In genomic region chr13:62964640-62965311, GRCm38 (mm10) we compare ENCODE assay signal across 8 mouse cellular contexts. TPM values are rescaled to one million over a fixed set of nuclear protein-coding genes. Genes with fewer than 3 reads are reported as not detected.
DNase-seq lines count a peak whose midpoint lies in the region; ATAC-seq and TF ChIP-seq lines count a peak whose summit lies in the region.

TSS of gene 2010111I01Rik (plus strand) at chr13:62964893.

- TF ChIP-seq POLR2A in kidney, adult 2 months (IDR thresholded peaks at IDR 0.05; ENCODE audit: low read depth, low read length), result no peak
- TF ChIP-seq POLR2A in spleen, adult 2 months (IDR thresholded peaks at IDR 0.05; ENCODE audit: low read depth, low read length), result 0 out of 2 replicates have a peak, but pooled peaks have one; percentile 23

- peak within 1 kb of the TSS; percentile 92 for H3K4me2 ChIP-seq in embryonic facial prominence, embryonic 13.5 days
- H3K4me2 ChIP-seq in limb, embryonic 12.5 days, result peak within 1 kb of the TSS; percentile 88
- peak within 1 kb of the TSS; percentile 78 for H3K4me2 ChIP-seq in midbrain, embryonic 15.5 days

- no peaks in the 10 kb centered on the region for H3K36me3 ChIP-seq in embryonic facial prominence, embryonic 13.5 days
- H3K36me3 ChIP-seq in kidney, adult 2 months (ENCODE audit: control insufficient read depth, insufficient read depth, low read length), result no peaks in the 10 kb centered on the region
- H3K36me3 ChIP-seq in limb, embryonic 12.5 days, result no peaks in the 10 kb centered on the region
- H3K36me3 ChIP-seq in midbrain, embryonic 15.5 days (replicated peaks), result no peaks in the 10 kb centered on the region
- H3K36me3 ChIP-seq in spleen, adult 2 months (ENCODE audit: control insufficient read depth, insufficient read depth, low read length), result no peaks in the 10 kb centered on the region

- peak within 1 kb of the TSS; percentile 57; the same call in 1 of the 2 replicates for H3K27ac ChIP-seq in embryonic facial prominence, embryonic 13.5 days
- H3K27ac ChIP-seq in kidney, adult 2 months (ENCODE audit: insufficient read depth, low read depth, low read length), result 0 out of 2 replicates have a peak within 1 kb of the TSS, but pooled peaks have one; percentile 22
- H3K27ac ChIP-seq in limb, embryonic 12.5 days, result 0 out of 2 replicates have a peak within 1 kb of the TSS, but pooled peaks have one; percentile 50
- peak within 1 kb of the TSS; percentile 64 for H3K27ac ChIP-seq in midbrain, embryonic 15.5 days
- 0 out of 2 replicates have a peak within 1 kb of the TSS, but pooled peaks have one; percentile 3 for H3K27ac ChIP-seq in spleen, adult 2 months (ENCODE audit: insufficient read depth, low read length)

- peak within 1 kb of the TSS; percentile 78 for H3K9ac ChIP-seq in embryonic facial prominence, embryonic 13.5 days
- peak within 1 kb of the TSS; percentile 64 for H3K9ac ChIP-seq in limb, embryonic 12.5 days (replicated peaks)
- H3K9ac ChIP-seq in midbrain, embryonic 15.5 days, result peak within 1 kb of the TSS; percentile 67

- H3K4me3 ChIP-seq in embryonic facial prominence, embryonic 13.5 days, result peak within 1 kb of the TSS; percentile 83
- peak within 1 kb of the TSS; percentile 97 for H3K4me3 ChIP-seq in kidney, adult 2 months (ENCODE audit: insufficient read depth, low read depth, low read length)
- H3K4me3 ChIP-seq in limb, embryonic 12.5 days (replicated peaks), result peak within 1 kb of the TSS; percentile 80
- H3K4me3 ChIP-seq in midbrain, embryonic 15.5 days, result peak within 1 kb of the TSS; percentile 97
- H3K4me3 ChIP-seq in spleen, adult 2 months (ENCODE audit: extremely low read depth, insufficient read depth, insufficient read length), result peak within 1 kb of the TSS; percentile 88

- no peaks in the 10 kb centered on the region for H3K27me3 ChIP-seq in embryonic facial prominence, embryonic 13.5 days
- no peaks in the 10 kb centered on the region for H3K27me3 ChIP-seq in kidney, adult 2 months (replicated peaks; ENCODE audit: control insufficient read depth, insufficient read depth, low read length)
- H3K27me3 ChIP-seq in limb, embryonic 12.5 days, result no peaks in the 10 kb centered on the region
- no peaks in the 10 kb centered on the region for H3K27me3 ChIP-seq in midbrain, embryonic 15.5 days (replicated peaks)
- no peaks in the 10 kb centered on the region for H3K27me3 ChIP-seq in spleen, adult 2 months (ENCODE audit: control insufficient read depth, insufficient read depth, low read length)

- under 1% methylated on average over 41 of the region's 41 CpGs for WGBS in embryonic facial prominence, embryonic 13.5 days
- WGBS in kidney, adult 2 months, result under 1% methylated on average over 41 of the region's 41 CpGs
- WGBS in limb, embryonic 12.5 days, result 0% methylated on average over 41 of the region's 41 CpGs
- under 1% methylated on average over 41 of the region's 41 CpGs for WGBS in midbrain, embryonic 15.5 days
- under 1% methylated on average over 41 of the region's 41 CpGs for WGBS in spleen, adult 2 months

- 0 out of 2 replicates have a peak, but pooled peaks have one; percentile 9 for TF ChIP-seq CTCF in kidney, adult 2 months (conservative IDR thresholded peaks at IDR 0.05; ENCODE audit: insufficient read depth, insufficient read length, low read depth, low read length)
- peak; percentile 10; the same call in 1 of the 2 replicates for TF ChIP-seq CTCF in spleen, adult 2 months (IDR thresholded peaks at IDR 0.05; ENCODE audit: extremely low read depth, insufficient read depth, insufficient read length, insufficient replicate concordance)

- ATAC-seq in embryonic facial prominence, embryonic 13.5 days (ENCODE audit: insufficient number of reproducible peaks, insufficient read depth, low FRiP score, low TSS enrichment, low read depth), result peak; percentile 84
- ATAC-seq in limb, embryonic 12.5 days (ENCODE audit: insufficient number of reproducible peaks, insufficient read depth, low FRiP score, low TSS enrichment, low read depth), result peak; percentile 86
- ATAC-seq in midbrain, embryonic 15.5 days (replicated peaks), result peak; percentile 98

- DNase-seq in 3134 (ENCODE audit: extremely low read depth, insufficient read length, low spot score), result peak; percentile 91
- peak; percentile 98 to 99 for DNase-seq in adrenal gland, postnatal 36 days
- DNase-seq in heart, adult 18-20 months, result peak; percentile 96 to 97
- peak; percentile 98 for DNase-seq in kidney, adult 2 months
- DNase-seq in spleen, adult 2 months (ENCODE audit: low read depth in 1 of 2, low spot score in 2 of 2), result peak; percentile 93 to 97

- no peaks in the 10 kb centered on the region for H3K9me3 ChIP-seq in embryonic facial prominence, embryonic 13.5 days
- H3K9me3 ChIP-seq in limb, embryonic 12.5 days, result no peaks in the 10 kb centered on the region
- no peaks in the 10 kb centered on the region for H3K9me3 ChIP-seq in midbrain, embryonic 15.5 days

- H3K4me1 ChIP-seq in embryonic facial prominence, embryonic 13.5 days, result peaks cover 9% of the 10 kb centered on the region
- peaks cover 6% of the 10 kb centered on the region; the same call in 1 of the 2 replicates for H3K4me1 ChIP-seq in kidney, adult 2 months (ENCODE audit: control insufficient read depth, insufficient read depth, low read length)
- peaks cover 14% of the 10 kb centered on the region for H3K4me1 ChIP-seq in limb, embryonic 12.5 days (replicated peaks)
- peaks cover 12% of the 10 kb centered on the region for H3K4me1 ChIP-seq in midbrain, embryonic 15.5 days
- no peaks in the 10 kb centered on the region for H3K4me1 ChIP-seq in spleen, adult 2 months (ENCODE audit: control insufficient read depth, insufficient read depth, insufficient read length)

RNA-seq across cellular contexts. Expression of gene 2010111I01Rik, which starts in this region (rescaled TPM):
- total RNA-seq in adrenal gland, postnatal 36 days (2021), result 10 to 100 TPM; 80.6 to 90.0 TPM
- polyA plus RNA-seq in embryonic facial prominence, embryonic 13.5 days (2015; fragmentation: Nextera tagmentation; extraction: Ambion mirVana), result 219 and 254 TPM in 2 replicates
- 10 to 100 TPM; 82.0 to 84.9 TPM for total RNA-seq in heart, adult 18-20 months (2021)
- 84.5 and 94.1 TPM in 2 replicates for polyA plus RNA-seq in kidney, adult 2 months (2012; rRNA removed)
- 200 and 207 TPM in 2 replicates for polyA plus RNA-seq in limb, embryonic 12.5 days (2016; fragmentation: Nextera tagmentation; extraction: Ambion mirVana)
- polyA plus RNA-seq in midbrain, embryonic 15.5 days (2015; fragmentation: Nextera tagmentation; extraction: Ambion mirVana), result 24.0 and 29.0 TPM in 2 replicates
- polyA plus RNA-seq in spleen, adult 2 months (2012; rRNA removed), result 20.5 and 22.5 TPM in 2 replicates

Comparison
In these comparisons a context has a peak if more than half of its experiments do, and no peak if none do; other contexts are left out.
1. Peak in every context shown above with its lines: DNase-seq, ATAC-seq, H3K4me3 ChIP-seq and H3K27ac ChIP-seq.
2. H3K27ac ChIP-seq: peak in every context shown above with its lines; median percentile 64 in midbrain, embryonic 15.5 days; 57 in embryonic facial prominence, embryonic 13.5 days; 50 in limb, embryonic 12.5 days; 22 in kidney, adult 2 months; 3 in spleen, adult 2 months.